In the genomic region with DNA sequence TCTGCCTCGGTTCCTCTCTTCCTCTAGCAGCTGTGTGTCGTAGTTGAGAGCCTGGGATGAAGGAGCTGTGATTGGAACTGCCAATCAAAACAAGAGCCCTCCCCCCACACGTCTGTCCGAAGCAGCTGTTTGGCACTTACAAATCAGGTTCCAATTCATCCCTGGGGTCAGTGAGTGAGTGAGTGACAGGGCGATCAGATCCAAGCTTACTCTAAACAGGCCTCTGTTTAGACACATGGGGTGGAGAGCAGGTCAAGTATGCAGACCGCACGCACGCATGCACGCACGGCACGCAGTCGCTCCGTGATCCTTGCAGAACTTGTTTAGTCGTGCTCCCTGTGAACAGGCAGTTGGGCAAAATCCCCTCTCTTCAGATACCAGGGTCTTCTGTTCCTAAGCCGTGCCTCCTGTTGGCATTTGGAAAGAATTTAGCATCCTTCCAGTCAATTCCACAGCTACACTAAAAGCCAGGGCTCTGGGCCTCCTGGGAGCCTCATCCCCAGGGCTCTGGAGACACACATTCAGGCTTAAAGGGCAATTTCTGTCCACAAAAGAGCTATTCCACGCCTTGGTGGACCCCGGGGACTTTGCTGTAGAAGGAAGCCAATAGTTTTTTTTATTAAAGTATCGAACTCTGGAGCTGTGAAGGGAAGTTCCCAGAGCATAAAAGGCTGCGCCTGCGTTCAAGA, we compare ENCODE assay signal across 12 mouse cellular contexts. TPM values are rescaled to one million over a fixed set of nuclear protein-coding genes. Genes with fewer than 3 reads are reported as not detected.
A peak's percentile ranks its signal among the peaks of the same experiment; 100 is the strongest.
DNase-seq lines count a peak whose midpoint lies in the region; ATAC-seq and TF ChIP-seq lines count a peak whose summit lies in the region.
"Had no signal": no experiment of that assay in that cellular context is flagged by ENCODE, and none has a peak within 500 bp of the region (broad histone marks: within the 10 kb centered on the region; RNA-seq: fewer than 3 reads in every experiment).

No protein-coding gene starts in this region.

- ATAC-seq in intestine, embryonic 15.5 days = no peak
- ATAC-seq in intestine, postnatal 0 days = no peak
- ATAC-seq in stomach, embryonic 14.5 days (ENCODE audit: insufficient number of reproducible peaks, insufficient read depth, low FRiP score, low read depth) = no peak
- no peak for ATAC-seq in kidney, embryonic 15.5 days (replicated peaks; ENCODE audit: low FRiP score)

- H3K36me3 ChIP-seq in intestine, embryonic 15.5 days = no peaks in the 10 kb centered on the region
- no peaks in the 10 kb centered on the region for H3K36me3 ChIP-seq in intestine, postnatal 0 days (ENCODE audit: control insufficient read depth, insufficient read depth)
- no peaks in the 10 kb centered on the region for H3K36me3 ChIP-seq in embryonic facial prominence, embryonic 10.5 days (replicated peaks)
- no peaks in the 10 kb centered on the region for H3K36me3 ChIP-seq in stomach, embryonic 14.5 days (ENCODE audit: control insufficient read depth, insufficient read depth, low read length)
- H3K36me3 ChIP-seq in kidney, embryonic 15.5 days = no peaks in the 10 kb centered on the region

- 0 out of 2 replicates have a peak overlapping the region, but pooled peaks have one; percentile 6 for H3K27ac ChIP-seq in intestine, embryonic 15.5 days
- no peak overlapping the region for H3K27ac ChIP-seq in intestine, postnatal 0 days (ENCODE audit: low read depth, low read length)
- peak overlapping the region; percentile 60 for H3K27ac ChIP-seq in embryonic facial prominence, embryonic 10.5 days (replicated peaks)
- H3K27ac ChIP-seq in stomach, embryonic 14.5 days (ENCODE audit: low read length) = no peak overlapping the region
- H3K27ac ChIP-seq in kidney, embryonic 15.5 days = no peak overlapping the region

- H3K9ac ChIP-seq in intestine, embryonic 15.5 days = no peak overlapping the region
- no peak overlapping the region for H3K9ac ChIP-seq in intestine, postnatal 0 days (ENCODE audit: low read depth, low read length)
- no peak overlapping the region for H3K9ac ChIP-seq in stomach, embryonic 14.5 days (replicated peaks; ENCODE audit: low read depth, low read length)
- H3K9ac ChIP-seq in kidney, embryonic 15.5 days = no peak overlapping the region

- intact Hi-C loops in heart, postnatal 10 days (cut with DNase I) = no loop called here

- H3K4me2 ChIP-seq in intestine, embryonic 15.5 days (replicated peaks) = no peak overlapping the region
- H3K4me2 ChIP-seq in intestine, postnatal 0 days (replicated peaks; ENCODE audit: low read depth) = no peak overlapping the region
- peak overlapping the region; percentile 7; the same call in 1 of the 2 replicates for H3K4me2 ChIP-seq in stomach, embryonic 14.5 days (replicated peaks; ENCODE audit: low read depth, low read length)
- H3K4me2 ChIP-seq in kidney, embryonic 15.5 days = no peak overlapping the region
- H3K4me2 ChIP-seq: liver, embryonic 11.5 days had no signal

- no peaks in the 10 kb centered on the region for H3K27me3 ChIP-seq in intestine, embryonic 15.5 days (replicated peaks)
- H3K27me3 ChIP-seq in intestine, postnatal 0 days (replicated peaks; ENCODE audit: control insufficient read depth, insufficient read depth, low read length) = no peaks in the 10 kb centered on the region
- no peaks in the 10 kb centered on the region for H3K27me3 ChIP-seq in embryonic facial prominence, embryonic 10.5 days (replicated peaks; ENCODE audit: low read depth, poor library complexity, severe bottlenecking)
- H3K27me3 ChIP-seq in stomach, embryonic 14.5 days (ENCODE audit: control insufficient read depth, insufficient read depth, low read length) = no peaks in the 10 kb centered on the region
- H3K27me3 ChIP-seq in kidney, embryonic 15.5 days = no peaks in the 10 kb centered on the region

- peaks cover 17% of the 10 kb centered on the region for H3K4me1 ChIP-seq in intestine, embryonic 15.5 days (replicated peaks)
- H3K4me1 ChIP-seq in intestine, postnatal 0 days (replicated peaks; ENCODE audit: control insufficient read depth, insufficient read depth, low read length) = no peaks in the 10 kb centered on the region
- H3K4me1 ChIP-seq in embryonic facial prominence, embryonic 10.5 days = peaks cover 32% of the 10 kb centered on the region
- H3K4me1 ChIP-seq in stomach, embryonic 14.5 days (ENCODE audit: control insufficient read depth, insufficient read depth, low read length) = peaks cover 16% of the 10 kb centered on the region
- peaks cover 14% of the 10 kb centered on the region for H3K4me1 ChIP-seq in kidney, embryonic 15.5 days

- H3K4me3 ChIP-seq in intestine, embryonic 15.5 days (replicated peaks) = no peak overlapping the region
- H3K4me3 ChIP-seq in intestine, postnatal 0 days (ENCODE audit: low read depth, low read length) = no peak overlapping the region
- no peak overlapping the region for H3K4me3 ChIP-seq in embryonic facial prominence, embryonic 10.5 days
- no peak overlapping the region for H3K4me3 ChIP-seq in stomach, embryonic 14.5 days (ENCODE audit: low read depth, low read length)
- H3K4me3 ChIP-seq in kidney, embryonic 15.5 days (replicated peaks) = no peak overlapping the region

- DNase-seq in embryonic facial prominence, embryonic 10.5 days (ENCODE audit: low spot score) = peak; percentile 50
- DNase-seq in heart, postnatal 10 days = peak; percentile 9 to 15
- DNase-seq in thymus, postnatal 0 days (ENCODE audit: low spot score) = no peak
- DNase-seq: cerebellum, adult 2 months; kidney, adult 9 months; layer of hippocampus, postnatal 36 days had no signal

- TF ChIP-seq CTCF in intestine, postnatal 0 days (IDR thresholded peaks at IDR 0.05; ENCODE audit: low read depth) = no peak

- WGBS in intestine, embryonic 15.5 days = 39% methylated on average over 20 of the region's 20 CpGs
- 50% methylated on average over 20 of the region's 20 CpGs for WGBS in intestine, postnatal 0 days
- 50% methylated on average over 20 of the region's 20 CpGs for WGBS in embryonic facial prominence, embryonic 10.5 days
- 31% methylated on average over 20 of the region's 20 CpGs for WGBS in stomach, embryonic 14.5 days
- WGBS in kidney, embryonic 15.5 days = 61% methylated on average over 20 of the region's 20 CpGs

- no peaks in the 10 kb centered on the region for H3K9me3 ChIP-seq in intestine, embryonic 15.5 days
- H3K9me3 ChIP-seq in intestine, postnatal 0 days (ENCODE audit: control insufficient read depth) = no peaks in the 10 kb centered on the region
- H3K9me3 ChIP-seq in embryonic facial prominence, embryonic 10.5 days = no peaks in the 10 kb centered on the region
- no peaks in the 10 kb centered on the region for H3K9me3 ChIP-seq in stomach, embryonic 14.5 days (ENCODE audit: control insufficient read depth, low read depth, low read length)
- no peaks in the 10 kb centered on the region for H3K9me3 ChIP-seq in kidney, embryonic 15.5 days (replicated peaks)

RNA-seq across cellular contexts. Expression of a gene that starts 52.2 kb away (rescaled TPM):
- polyA plus RNA-seq in intestine, embryonic 15.5 days (2015; fragmentation: Nextera tagmentation; extraction: Ambion mirVana) = 6.6 and 8.4 TPM in 2 replicates
- 1.8 and 1.9 TPM in 2 replicates for polyA plus RNA-seq in intestine, postnatal 0 days (2015; fragmentation: Nextera tagmentation; extraction: Ambion mirVana)
- 1.2 and 1.4 TPM in 2 replicates for polyA plus RNA-seq in embryonic facial prominence, embryonic 10.5 days (2016; fragmentation: Nextera tagmentation; extraction: Ambion mirVana)
- total RNA-seq in heart, postnatal 10 days (2021) = under 1 TPM; 0.07 to 0.36 TPM
- polyA plus RNA-seq in stomach, embryonic 14.5 days (2014; fragmentation: Nextera tagmentation; extraction: Ambion mirVana) = 7.1 and 7.4 TPM in 2 replicates
- not detected in 2 replicates for polyA plus RNA-seq in thymus, postnatal 0 days (2015; fragmentation: Nextera tagmentation; extraction: Ambion mirVana)
- 0.99 and 3.1 TPM in 2 replicates for polyA plus RNA-seq in kidney, embryonic 15.5 days (2015; fragmentation: Nextera tagmentation; extraction: Ambion mirVana)
- total RNA-seq: neutrophil, adult 5-6 weeks had no signal

Comparison
In these comparisons a context has a peak if more than half of its experiments do, and no peak if none do; other contexts are left out.
1. H3K27ac ChIP-seq: peak in intestine, embryonic 15.5 days (single experiment) and embryonic facial prominence, embryonic 10.5 days (single experiment); none in intestine, postnatal 0 days (single experiment), stomach, embryonic 14.5 days (single experiment) and kidney, embryonic 15.5 days (single experiment).